Comparison of ENCODE assay signal across 7 mouse cellular contexts in genomic region chr10:127062101-127062500, GRCm38 (mm10). TPM values are rescaled to one million over a fixed set of nuclear protein-coding genes. Genes with fewer than 3 reads are reported as not detected.
"Had no signal": no experiment of that assay in that cellular context is flagged by ENCODE, and none has a peak within 500 bp of the region (broad histone marks: within the 10 kb centered on the region; RNA-seq: fewer than 3 reads in every experiment).

No protein-coding gene starts in this region.

RNA-seq across cellular contexts. Expression of gene March9, which starts 2.1 kb away (rescaled TPM):
- total RNA-seq: monocyte, adult 5-6 weeks had no signal

RNA-seq across cellular contexts. Expression of gene Agap2, which starts 13.0 kb away (rescaled TPM):
- polyA plus RNA-seq: limb, embryonic 12.5 days had no signal

RNA-seq across cellular contexts. Expression of gene Cyp27b1, which starts 14.1 kb away (rescaled TPM):
- total RNA-seq: monocyte, adult 5-6 weeks had no signal
- polyA plus RNA-seq: liver, embryonic 11.5 days; liver, postnatal 0 days; lung, embryonic 14.5 days; midbrain, embryonic 14.5 days; neural tube, embryonic 14.5 days had no signal
